Mouse (Mus musculus) heart, postnatal 0 days (tissue): ENCODE data around the gene Psmd7. TPM values are rescaled to one million over a fixed set of nuclear protein-coding genes. Genes with fewer than 3 reads are reported as not detected.

Experiments
- ATAC-seq: fragments of 200-750 bp; cut with Nextera tagmentation; 2 replicates; pipeline ENCODE4 v1.8.0; 2017; ENCODE audit warnings: low read depth, moderate number of reproducible peaks, moderate library complexity; ENCODE audit not compliant: insufficient read depth
- DNase-seq: peaks from one replicate; pipeline ENCODE4 v3.0.0-alpha.2; 2016; ENCODE audit warnings: low spot score
- H3K27ac ChIP-seq: fragments of 300-500 bp; sonication (generic); 2 replicates; pipeline ENCODE4 v1.5.1; 2014; ENCODE audit warnings: low read depth, mild to moderate bottlenecking
- H3K27me3 ChIP-seq: fragments of 300-500 bp; sonication (generic); 2 replicates; pipeline ENCODE4 v1.6.1; 2014; ENCODE audit warnings: low read length, mixed read lengths; ENCODE audit not compliant: control insufficient read depth, insufficient read depth
- H3K36me3 ChIP-seq: fragments of 300-500 bp; sonication (generic); replicated peaks from 2 replicates; pipeline ENCODE4 v1.6.1; 2014; ENCODE audit warnings: low read length, mixed read lengths; ENCODE audit not compliant: control insufficient read depth, insufficient read depth
- H3K4me1 ChIP-seq: fragments of 300-500 bp; sonication (generic); 2 replicates; pipeline ENCODE4 v1.6.1; 2014; ENCODE audit warnings: antibody characterized with exemption; ENCODE audit not compliant: control insufficient read depth, insufficient read depth
- H3K4me2 ChIP-seq: fragments of 300-500 bp; sonication (generic); 2 replicates; pipeline ENCODE4 v1.6.1; 2014; ENCODE audit warnings: low read depth, mild to moderate bottlenecking, low read length, moderate library complexity
- H3K4me3 ChIP-seq: fragments of 300-500 bp; sonication (generic); 2 replicates; pipeline ENCODE4 v1.5.1; 2014; ENCODE audit warnings: low read depth, low read length
- H3K9ac ChIP-seq: fragments of 300-500 bp; sonication (generic); replicated peaks from 2 replicates; pipeline ENCODE4 v1.6.1; 2014; ENCODE audit warnings: low read depth, low read length, mixed read lengths
- H3K9me3 ChIP-seq: fragments of 300-500 bp; sonication (generic); replicated peaks from 2 replicates; pipeline ENCODE4 v1.6.1; 2016; ENCODE audit warnings: low read length; ENCODE audit not compliant: control insufficient read depth
- CTCF ChIP-seq: IDR thresholded peaks from 2 replicates; pipeline ENCODE4 v1.5.1; 2016; ENCODE audit warnings: antibody characterized with exemption, control low read depth, low read depth
- EP300 ChIP-seq: IDR thresholded peaks from 2 replicates; pipeline ENCODE4 v1.6.1; 2016; ENCODE audit warnings: antibody characterized with exemption, low read depth
- WGBS: fragments of 180-500 bp; shearing (Covaris S2); extraction: QIAGEN DNeasy Blood & Tissue Kit; methylation state at CpG from one replicate; pipeline ENCODE4 v1.1.7; 2014; 5-methylcytosine and 5-hydroxymethylcytosine counted together
- polyA plus RNA-seq: library from polyadenylated mRNA; unstranded; fragments of >200 nt; fragmentation: Nextera tagmentation; extraction: Ambion mirVana; gene quantifications from 2 replicates; pipeline ENCODE4 v1.2.1, GENCODE M21; 2015
- total RNA-seq: library from RNA; depleted of rRNA; stranded (reverse); fragments of >200 nt; gene quantifications from 2 replicates; pipeline ENCODE4 v1.2.3, GENCODE M21; 2014; ENCODE audit warnings: low replicate concordance

The Psmd7 gene
- total and polyA plus RNA-seq, 2 experiments from 2014 or later: 27.6 to 159 TPM

DNA sequence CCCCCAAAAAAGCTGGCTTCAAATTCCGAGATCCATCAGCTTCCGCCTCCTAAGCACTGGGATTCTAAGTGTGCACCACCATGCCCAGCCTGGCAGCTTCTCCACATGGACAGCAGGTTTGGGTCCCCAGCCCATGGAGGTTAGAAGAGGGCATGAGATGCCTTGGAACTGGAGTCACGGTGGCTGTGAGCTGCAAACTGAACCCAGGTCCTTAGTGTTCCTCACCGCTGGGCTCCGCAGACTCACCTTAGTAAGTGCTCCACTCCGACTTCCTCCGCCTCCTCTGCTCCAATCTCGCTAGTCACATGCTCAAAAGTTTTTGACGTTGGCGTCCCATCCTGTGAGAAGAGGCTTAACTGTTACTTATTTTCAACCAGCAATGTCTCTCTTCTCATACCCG lies 6.1 kb downstream of the Psmd7 start:
- DNase-seq (no peak), ATAC-seq (no peak)
- WGBS: 89% methylated on average over 11 of the region's 11 CpGs
- Histone ChIP-seq H3K4me1 (peaks cover 7% of the 10 kb centered on the region), H3K27me3 (no peaks in the 10 kb centered on the region), H3K9ac (no peak overlapping the region), H3K9me3 (no peaks in the 10 kb centered on the region), H3K4me2 (no peak overlapping the region), H3K4me3 (no peak overlapping the region), H3K36me3 (peaks cover 71% of the 10 kb centered on the region), H3K27ac (no peak overlapping the region)
- TF ChIP-seq EP300: no peak
- no peak for TF ChIP-seq CTCF

DNA sequence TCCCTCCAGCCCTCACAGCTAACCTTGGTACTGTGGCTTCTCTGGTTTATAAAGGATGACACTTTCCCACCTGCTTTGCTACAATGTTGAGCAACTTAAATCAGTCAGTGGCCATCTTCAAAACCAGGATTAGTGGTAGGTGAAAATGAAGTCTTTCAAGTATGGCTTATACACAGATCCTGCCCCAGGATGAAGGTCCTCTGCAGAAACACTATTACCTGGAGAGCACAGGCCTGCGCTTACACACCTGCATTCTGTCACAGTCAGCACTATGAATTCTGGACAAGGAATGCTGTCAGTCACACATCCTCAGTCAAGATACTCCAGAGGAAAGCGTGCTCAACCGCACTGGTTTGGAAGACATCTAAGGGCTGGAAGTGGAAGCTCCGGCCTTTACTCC lies 6.7 kb downstream of the Psmd7 start:
- no peak for DNase-seq
- Histone ChIP-seq H3K27ac (no peak overlapping the region), H3K9me3 (no peaks in the 10 kb centered on the region), H3K27me3 (no peaks in the 10 kb centered on the region), H3K36me3 (peaks cover 71% of the 10 kb centered on the region), H3K9ac (no peak overlapping the region), H3K4me3 (no peak overlapping the region), H3K4me2 (no peak overlapping the region), H3K4me1 (peaks cover under 1% of the 10 kb centered on the region; the same call in 1 of the 2 replicates)
- no peak for ATAC-seq
- no peak for TF ChIP-seq EP300
- no peak for TF ChIP-seq CTCF
- 88% methylated on average over 4 of the region's 4 CpGs for WGBS

DNA sequence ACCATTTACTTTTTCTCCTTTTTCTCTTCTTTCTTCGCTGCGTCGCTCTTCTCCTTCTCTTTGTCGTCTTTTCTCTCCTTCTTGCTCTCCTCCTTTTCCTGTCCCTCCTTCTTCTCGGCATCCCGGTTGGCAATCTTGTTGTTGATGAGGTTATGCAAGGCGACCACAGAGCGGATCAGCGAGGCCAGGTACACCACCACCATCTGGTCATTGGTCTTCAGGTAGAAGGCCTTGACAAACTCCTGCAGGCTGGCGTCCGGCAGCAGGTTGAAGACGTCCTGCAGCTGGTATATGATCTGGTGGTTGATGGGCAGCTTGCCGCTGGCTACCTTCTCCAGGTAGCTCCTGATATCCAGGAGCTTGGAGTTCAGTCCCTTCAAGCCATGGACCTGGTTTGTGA lies 7.4 kb downstream of the Psmd7 start:
- Histone ChIP-seq H3K9ac (no peak overlapping the region), H3K36me3 (peaks cover 71% of the 10 kb centered on the region), H3K4me3 (no peak overlapping the region), H3K9me3 (no peaks in the 10 kb centered on the region), H3K4me1 (no peaks in the 10 kb centered on the region), H3K4me2 (no peak overlapping the region), H3K27me3 (no peaks in the 10 kb centered on the region), H3K27ac (no peak overlapping the region)
- TF ChIP-seq EP300 (no peak), CTCF (no peak)
- ATAC-seq (no peak), DNase-seq (no peak)
- WGBS: 92% methylated on average over 13 of the region's 13 CpGs

GRCm38 (mm10) chr8:107578541-107578940 lies 9.7 kb downstream of the Psmd7 start:
- no peaks in the 10 kb centered on the region for H3K9me3 ChIP-seq
- no peaks in the 10 kb centered on the region for H3K27me3 ChIP-seq
- DNase-seq (no peak), ATAC-seq (no peak)
- 80% methylated on average over 8 of the region's 8 CpGs for WGBS
- no peak overlapping the region for H3K9ac ChIP-seq
- TF ChIP-seq CTCF (no peak), EP300 (no peak)
- no peak overlapping the region for H3K4me3 ChIP-seq
- H3K36me3 ChIP-seq: peaks cover 53% of the 10 kb centered on the region
- no peaks in the 10 kb centered on the region for H3K4me1 ChIP-seq
- H3K4me2 ChIP-seq: no peak overlapping the region
- H3K27ac ChIP-seq: no peak overlapping the region

GRCm38 (mm10) chr8:107578132-107578531 lies 10.1 kb downstream of the Psmd7 start:
- Histone ChIP-seq H3K36me3 (peaks cover 49% of the 10 kb centered on the region), H3K27me3 (no peaks in the 10 kb centered on the region), H3K4me3 (no peak overlapping the region), H3K4me2 (no peak overlapping the region), H3K9me3 (no peaks in the 10 kb centered on the region), H3K4me1 (no peaks in the 10 kb centered on the region), H3K27ac (no peak overlapping the region), H3K9ac (no peak overlapping the region)
- DNase-seq (no peak), ATAC-seq (no peak)
- no peak for TF ChIP-seq CTCF
- TF ChIP-seq EP300: no peak
- 80% methylated on average over 8 of the region's 8 CpGs for WGBS

DNA sequence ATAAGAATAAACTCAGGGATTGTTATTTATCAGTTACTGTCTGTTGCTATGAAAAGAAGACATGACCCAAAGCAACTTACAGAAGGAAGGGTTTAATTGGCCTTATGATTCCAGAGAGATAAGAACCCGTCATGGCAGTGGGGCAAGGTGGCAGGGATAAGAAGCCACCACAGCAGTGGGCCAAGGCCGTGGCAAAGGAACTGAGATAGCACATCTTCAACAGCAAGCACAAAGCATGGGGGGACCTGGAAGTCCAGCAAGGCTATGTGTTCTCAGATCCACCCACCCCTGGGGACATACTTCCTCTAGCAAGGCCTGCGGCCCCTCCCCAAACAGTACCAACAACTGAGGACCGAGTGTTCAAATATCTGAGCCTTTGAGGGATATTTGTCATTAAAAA lies 10.6 kb downstream of the Psmd7 start:
- Histone ChIP-seq H3K4me2 (no peak overlapping the region), H3K9ac (no peak overlapping the region), H3K27me3 (no peaks in the 10 kb centered on the region), H3K9me3 (no peaks in the 10 kb centered on the region), H3K27ac (no peak overlapping the region), H3K36me3 (peaks cover 44% of the 10 kb centered on the region), H3K4me3 (no peak overlapping the region), H3K4me1 (no peaks in the 10 kb centered on the region)
- no peak for ATAC-seq
- WGBS: 65% methylated on average over 4 of the region's 4 CpGs
- TF ChIP-seq EP300 (no peak), CTCF (no peak)
- no peak for DNase-seq
